Mouse (Mus musculus) adrenal gland, postnatal 14 days (tissue): Measurements from ENCODE around the gene Chtf18. TPM values are rescaled to one million over a fixed set of nuclear protein-coding genes. Genes with fewer than 3 reads are reported as not detected.

Experiments
- DNase-seq: peaks from one replicate; pipeline ENCODE4 v3.0.0; 2021; ENCODE audit warnings: mixed read lengths
- total RNA-seq: library from RNA; stranded (reverse); gene quantifications from 2 replicates; pipeline ENCODE4 v1.2.3, GENCODE M21; 2021

Gene Chtf18
- total RNA-seq, 1 experiment from 2014 or later = 5.0 TPM

- DNase-seq = no peak
These were observed 8.0 kb upstream of the Chtf18 start for GRCm38 (mm10) chr17:25735246-25735645.

- DNase-seq = peak; percentile 92
These were observed 4.9 kb upstream of the Chtf18 start for GRCm38 (mm10) chr17:25732082-25732481.

GRCm38 (mm10) chr17:25728009-25728270 is 721 bp upstream of the Chtf18 start:
- peak; percentile 54 for DNase-seq

- no peak for DNase-seq
These were observed 2.0 kb downstream of the Chtf18 start for GRCm38 (mm10) chr17:25725264-25725663.

- DNase-seq = no peak
These were observed 3.3 kb downstream of the Chtf18 start for GRCm38 (mm10) chr17:25723919-25724318.

- no peak for DNase-seq
These were observed 3.7 kb downstream of the Chtf18 start for GRCm38 (mm10) chr17:25723470-25723869.

- DNase-seq = no peak
These were observed 5.7 kb downstream of the Chtf18 start for GRCm38 (mm10) chr17:25721476-25721875.

- DNase-seq = no peak
These were observed 9.5 kb downstream of the Chtf18 start for GRCm38 (mm10) chr17:25717691-25718090.

- DNase-seq = peak; percentile 54
These were observed 10.2 kb downstream of the Chtf18 start, which contains the start of gene Gng13 for GRCm38 (mm10) chr17:25716711-25717637. Gng13 (plus strand) TSS chr17:25717171.

- peak; percentile 37 for DNase-seq
These were observed 11.1 kb downstream of the Chtf18 start for GRCm38 (mm10) chr17:25716130-25716529.

GRCm38 (mm10) chr17:25715627-25716026 is 11.6 kb downstream of the Chtf18 start:
- no peak for DNase-seq

- no peak for DNase-seq
These were observed 16.1 kb downstream of the Chtf18 start for GRCm38 (mm10) chr17:25711136-25711535.

- DNase-seq = no peak
These were observed 17.2 kb downstream of the Chtf18 start for GRCm38 (mm10) chr17:25709994-25710393.

- no peak for DNase-seq
These were observed 26.2 kb downstream of the Chtf18 start for GRCm38 (mm10) chr17:25700863-25701496.

GRCm38 (mm10) chr17:25698446-25698845 is 28.8 kb downstream of the Chtf18 start:
- DNase-seq = peak; percentile 81

- DNase-seq = no peak
These were observed 31.0 kb downstream of the Chtf18 start for GRCm38 (mm10) chr17:25696263-25696662.

- no peak for DNase-seq
These were observed 38.3 kb downstream of the Chtf18 start for GRCm38 (mm10) chr17:25688922-25689321.

GRCm38 (mm10) chr17:25686323-25686722 is 40.9 kb downstream of the Chtf18 start:
- no peak for DNase-seq

- no peak for DNase-seq
These were observed 45.6 kb downstream of the Chtf18 start for GRCm38 (mm10) chr17:25681636-25682035.

GRCm38 (mm10) chr17:25679818-25680217 is 47.4 kb downstream of the Chtf18 start:
- no peak for DNase-seq

GRCm38 (mm10) chr17:25677969-25678368 is 49.2 kb downstream of the Chtf18 start:
- no peak for DNase-seq

GRCm38 (mm10) chr17:25672982-25673381 is 54.2 kb downstream of the Chtf18 start:
- DNase-seq = no peak
